Mouse (Mus musculus) lung, postnatal 0 days (tissue): ENCODE results near the gene Rtp4.

Experiments used
- CTCF ChIP-seq: IDR thresholded peaks from 2 replicates; pipeline ENCODE4 v1.5.1; 2016; ENCODE audit warnings: antibody characterized with exemption, mild to moderate bottlenecking
- EP300 ChIP-seq: IDR thresholded peaks from 2 replicates; pipeline ENCODE4 v1.6.1; 2016; ENCODE audit warnings: antibody characterized with exemption, mild to moderate bottlenecking, control low read depth

GRCm38 (mm10) chr16:23475651-23476050 lies 44.4 kb upstream of the Rtp4 start:
- TF ChIP-seq CTCF (no peak), EP300 (no peak)
